10 mouse cellular contexts compared by ENCODE assay signal in genomic region chr11:102185677-102186076, GRCm38 (mm10). TPM values are rescaled to one million over a fixed set of nuclear protein-coding genes. Genes with fewer than 3 reads are reported as not detected.
DNase-seq lines count a peak whose midpoint lies in the region; ATAC-seq and TF ChIP-seq lines count a peak whose summit lies in the region.
"Had no signal": no experiment of that assay in that cellular context is flagged by ENCODE, and none has a peak within 500 bp of the region (broad histone marks: within the 10 kb centered on the region; RNA-seq: fewer than 3 reads in every experiment).

No protein-coding gene starts in this region.

- no peaks in the 10 kb centered on the region for H3K9me3 ChIP-seq in heart, embryonic 11.5 days (replicated peaks; ENCODE audit: control insufficient read depth, low read length)
- no peaks in the 10 kb centered on the region for H3K9me3 ChIP-seq in ES-Bruce4 (replicated peaks; ENCODE audit: control insufficient read depth, insufficient read depth, low read length, poor library complexity, severe bottlenecking)
- H3K9me3 ChIP-seq in hindbrain, embryonic 13.5 days, result no peaks in the 10 kb centered on the region
- no peaks in the 10 kb centered on the region for H3K9me3 ChIP-seq in midbrain, embryonic 11.5 days (ENCODE audit: control insufficient read depth, low read length)

- no peak for TF ChIP-seq CTCF in ES-Bruce4 (IDR thresholded peaks at IDR 0.05; ENCODE audit: low read depth, low read length)

- DNase-seq in heart, postnatal 4 days, result no peak
- DNase-seq in midbrain, embryonic 11.5 days (ENCODE audit: low spot score, missing footprints), result no peak
- DNase-seq in cerebellum, postnatal 10 days, result no peak
- DNase-seq in frontal cortex, postnatal 36 days (ENCODE audit: low spot score in 2 of 2), result no peak
- DNase-seq in adrenal gland, postnatal 36 days, result no peak

- peaks cover 12% of the 10 kb centered on the region for H3K4me1 ChIP-seq in heart, embryonic 11.5 days (ENCODE audit: control insufficient read depth, insufficient read depth, low read length)
- peaks cover 2% of the 10 kb centered on the region for H3K4me1 ChIP-seq in ES-Bruce4 (ENCODE audit: control insufficient read depth, insufficient read depth, low read length)
- H3K4me1 ChIP-seq in hindbrain, embryonic 13.5 days (replicated peaks), result peaks cover 38% of the 10 kb centered on the region
- H3K4me1 ChIP-seq in midbrain, embryonic 11.5 days (ENCODE audit: control insufficient read depth, insufficient read depth, low read length), result peaks cover 21% of the 10 kb centered on the region

- H3K4me2 ChIP-seq in heart, embryonic 11.5 days, result peak overlapping the region; percentile 86
- H3K4me2 ChIP-seq in hindbrain, embryonic 13.5 days, result peak overlapping the region; percentile 78
- peak overlapping the region; percentile 89 for H3K4me2 ChIP-seq in midbrain, embryonic 11.5 days

- H3K36me3 ChIP-seq in heart, embryonic 11.5 days (ENCODE audit: control insufficient read depth, insufficient read depth, low read length), result 0 out of 2 replicates have a peak, but pooled peaks cover 4% of the 10 kb centered on the region
- H3K36me3 ChIP-seq in ES-Bruce4 (ENCODE audit: control insufficient read depth, insufficient read depth, low read length, poor library complexity, severe bottlenecking), result peaks cover 26% of the 10 kb centered on the region
- peaks cover 13% of the 10 kb centered on the region for H3K36me3 ChIP-seq in hindbrain, embryonic 13.5 days
- peaks cover 3% of the 10 kb centered on the region; the same call in 1 of the 2 replicates for H3K36me3 ChIP-seq in midbrain, embryonic 11.5 days (ENCODE audit: control insufficient read depth, insufficient read depth, low read length)

- 0 out of 2 replicates have a peak overlapping the region, but pooled peaks have one; percentile 94 for H3K27ac ChIP-seq in heart, embryonic 11.5 days (ENCODE audit: low read depth, low read length)
- H3K27ac ChIP-seq in ES-Bruce4 (ENCODE audit: insufficient read depth, low read length), result no peak overlapping the region
- peak overlapping the region; percentile 98 for H3K27ac ChIP-seq in hindbrain, embryonic 13.5 days
- H3K27ac ChIP-seq in midbrain, embryonic 11.5 days (ENCODE audit: low read depth, low read length), result no peak overlapping the region

- WGBS in heart, embryonic 11.5 days (ENCODE audit: insufficient replicate concordance), result 52% methylated on average over 3 of the region's 3 CpGs
- WGBS in hindbrain, embryonic 13.5 days, result 57% methylated on average over 3 of the region's 3 CpGs
- 60% methylated on average over 3 of the region's 3 CpGs for WGBS in midbrain, embryonic 11.5 days

- no peak overlapping the region for H3K9ac ChIP-seq in heart, embryonic 11.5 days (ENCODE audit: low read depth, low read length)
- H3K9ac ChIP-seq in ES-Bruce4 (ENCODE audit: low read depth, poor library complexity, severe bottlenecking), result 0 out of 2 replicates have a peak overlapping the region, but pooled peaks have one; percentile 96
- H3K9ac ChIP-seq in hindbrain, embryonic 13.5 days, result peak overlapping the region; percentile 93
- H3K9ac ChIP-seq in midbrain, embryonic 11.5 days (ENCODE audit: low read length), result peak overlapping the region; percentile 91; the same call in 1 of the 2 replicates

- no peak for TF ChIP-seq POLR2A in ES-Bruce4 (IDR thresholded peaks at IDR 0.05; ENCODE audit: insufficient read depth, low read length)

- peak overlapping the region; percentile 97 for H3K4me3 ChIP-seq in heart, embryonic 11.5 days (ENCODE audit: low read depth, low read length)
- H3K4me3 ChIP-seq in ES-Bruce4 (ENCODE audit: low read depth, low read length), result no peak overlapping the region
- peak overlapping the region; percentile 84 for H3K4me3 ChIP-seq in hindbrain, embryonic 13.5 days
- peak overlapping the region; percentile 89 for H3K4me3 ChIP-seq in midbrain, embryonic 11.5 days (ENCODE audit: low read depth, low read length)

- no peaks in the 10 kb centered on the region for H3K27me3 ChIP-seq in heart, embryonic 11.5 days (ENCODE audit: control insufficient read depth, insufficient read depth, low read length)
- H3K27me3 ChIP-seq in ES-Bruce4 (ENCODE audit: control insufficient read depth, insufficient read depth, low read length, poor library complexity, severe bottlenecking), result no peaks in the 10 kb centered on the region
- H3K27me3 ChIP-seq in hindbrain, embryonic 13.5 days, result no peaks in the 10 kb centered on the region
- H3K27me3 ChIP-seq in midbrain, embryonic 11.5 days (ENCODE audit: control insufficient read depth, insufficient read depth, low read length), result no peaks in the 10 kb centered on the region

- ATAC-seq in heart, embryonic 11.5 days (replicated peaks; ENCODE audit: insufficient number of reproducible peaks, low FRiP score, low TSS enrichment), result no peak
- no peak for ATAC-seq in hindbrain, embryonic 13.5 days (ENCODE audit: low FRiP score)
- no peak for ATAC-seq in midbrain, embryonic 11.5 days (ENCODE audit: low FRiP score)

- no peak for TF ChIP-seq EP300 in ES-Bruce4 (IDR thresholded peaks at IDR 0.05; ENCODE audit: insufficient read depth, low read depth, low read length)

RNA-seq across cellular contexts. Expression of gene Lsm12, which starts 0.6 kb away (rescaled TPM):
- 61.3 and 64.3 TPM in 2 replicates for polyA plus RNA-seq in heart, embryonic 11.5 days (2014; fragmentation: Nextera tagmentation; extraction: Ambion mirVana)
- 10 to 100 TPM; 71.3 to 75.3 TPM for total RNA-seq in heart, postnatal 4 days (2021)
- polyA plus RNA-seq in ES-Bruce4 (2011; ENCODE audit: insufficient read depth, insufficient read length, low read depth, missing spikeins), result 137 and 146 TPM in 2 replicates
- polyA plus RNA-seq in hindbrain, embryonic 13.5 days (2015; fragmentation: Nextera tagmentation; extraction: Ambion mirVana), result 144 and 148 TPM in 2 replicates
- polyA plus RNA-seq in midbrain, embryonic 11.5 days (2014; fragmentation: Nextera tagmentation; extraction: Ambion mirVana), result 73.5 and 74.8 TPM in 2 replicates
- 10 to 100 TPM; 81.9 to 90.1 TPM for total RNA-seq in adrenal gland, postnatal 36 days (2021)

RNA-seq across cellular contexts. Expression of gene G6pc3, which starts 3.7 kb away (rescaled TPM):
- polyA plus RNA-seq in heart, embryonic 11.5 days (2014; fragmentation: Nextera tagmentation; extraction: Ambion mirVana), result 27.9 and 28.7 TPM in 2 replicates
- 10 to 100 TPM; 29.9 to 32.6 TPM for total RNA-seq in heart, postnatal 4 days (2021)
- polyA plus RNA-seq in ES-Bruce4 (2011; ENCODE audit: insufficient read depth, insufficient read length, low read depth, missing spikeins), result 33.0 and 33.6 TPM in 2 replicates
- polyA plus RNA-seq in hindbrain, embryonic 13.5 days (2015; fragmentation: Nextera tagmentation; extraction: Ambion mirVana), result 30.0 and 37.2 TPM in 2 replicates
- polyA plus RNA-seq in midbrain, embryonic 11.5 days (2014; fragmentation: Nextera tagmentation; extraction: Ambion mirVana), result 27.8 and 31.5 TPM in 2 replicates
- total RNA-seq in adrenal gland, postnatal 36 days (2021), result 100 to 1,000 TPM; 126 to 133 TPM

RNA-seq across cellular contexts. Expression of gene Tmem101, which starts 29.5 kb away (rescaled TPM):
- 31.2 and 36.3 TPM in 2 replicates for polyA plus RNA-seq in heart, embryonic 11.5 days (2014; fragmentation: Nextera tagmentation; extraction: Ambion mirVana)
- total RNA-seq in heart, postnatal 4 days (2021), result 10 to 100 TPM; 15.0 to 15.4 TPM
- 22.3 and 24.5 TPM in 2 replicates for polyA plus RNA-seq in ES-Bruce4 (2011; ENCODE audit: insufficient read depth, insufficient read length, low read depth, missing spikeins)
- polyA plus RNA-seq in hindbrain, embryonic 13.5 days (2015; fragmentation: Nextera tagmentation; extraction: Ambion mirVana), result 37.9 and 38.1 TPM in 2 replicates
- 33.5 and 35.9 TPM in 2 replicates for polyA plus RNA-seq in midbrain, embryonic 11.5 days (2014; fragmentation: Nextera tagmentation; extraction: Ambion mirVana)
- total RNA-seq in adrenal gland, postnatal 36 days (2021), result 10 to 100 TPM; 15.2 to 17.7 TPM

RNA-seq across cellular contexts. Expression of gene Nags, which starts 40.4 kb away (rescaled TPM):
- 0.33 TPM in 1 of 2 replicates, not detected in the other for polyA plus RNA-seq in heart, embryonic 11.5 days (2014; fragmentation: Nextera tagmentation; extraction: Ambion mirVana)
- not detected for total RNA-seq in heart, postnatal 4 days (2021)
- polyA plus RNA-seq in ES-Bruce4 (2011; ENCODE audit: insufficient read depth, insufficient read length, low read depth, missing spikeins), result 0.65 TPM in 1 of 2 replicates, not detected in the other
- not detected in 2 replicates for polyA plus RNA-seq in hindbrain, embryonic 13.5 days (2015; fragmentation: Nextera tagmentation; extraction: Ambion mirVana)
- not detected in 2 replicates for polyA plus RNA-seq in midbrain, embryonic 11.5 days (2014; fragmentation: Nextera tagmentation; extraction: Ambion mirVana)
- under 1 TPM; 0.13 to 0.43 TPM for total RNA-seq in adrenal gland, postnatal 36 days (2021)
- total RNA-seq: gastrocnemius, postnatal 10 days; neutrophil, adult 5-6 weeks had no signal

RNA-seq across cellular contexts. Expression of gene Hdac5, which starts 44.3 kb away (rescaled TPM):
- 42.8 and 45.3 TPM in 2 replicates for polyA plus RNA-seq in heart, embryonic 11.5 days (2014; fragmentation: Nextera tagmentation; extraction: Ambion mirVana)
- total RNA-seq in heart, postnatal 4 days (2021), result 10 to 100 TPM; 90.7 to 91.4 TPM
- polyA plus RNA-seq in ES-Bruce4 (2011; ENCODE audit: insufficient read depth, insufficient read length, low read depth, missing spikeins), result 41.2 and 42.4 TPM in 2 replicates
- 82.0 and 85.4 TPM in 2 replicates for polyA plus RNA-seq in hindbrain, embryonic 13.5 days (2015; fragmentation: Nextera tagmentation; extraction: Ambion mirVana)
- 25.6 and 31.9 TPM in 2 replicates for polyA plus RNA-seq in midbrain, embryonic 11.5 days (2014; fragmentation: Nextera tagmentation; extraction: Ambion mirVana)
- 10 to 100 TPM; 96.3 to 96.5 TPM for total RNA-seq in adrenal gland, postnatal 36 days (2021)

Comparison
In these comparisons a context has a peak if more than half of its experiments do, and no peak if none do; other contexts are left out.
1. H3K27ac ChIP-seq: peak in heart, embryonic 11.5 days (single experiment) and hindbrain, embryonic 13.5 days (single experiment); none in ES-Bruce4 (single experiment) and midbrain, embryonic 11.5 days (single experiment).
2. Peak in every context shown above with its lines, with median percentiles within 50 percentile points of each other: H3K4me2 ChIP-seq.